Mouse (Mus musculus) limb, embryonic 12.5 days (tissue): ENCODE data around the gene Hexim1. TPM values are rescaled to one million over a fixed set of nuclear protein-coding genes. Genes with fewer than 3 reads are reported as not detected.

Source experiments
- ATAC-seq: fragments of 200-750 bp; cut with Nextera tagmentation; 2 replicates; pipeline ENCODE4 v1.8.0; 2017; ENCODE audit warnings: low read depth, moderate TSS enrichment; ENCODE audit not compliant: insufficient number of reproducible peaks, insufficient read depth, low FRiP score, low TSS enrichment
- H3K27ac ChIP-seq: fragments of 300-500 bp; sonication (generic); 2 replicates; pipeline ENCODE4 v1.5.1; 2016; ENCODE audit warnings: mild to moderate bottlenecking, moderate library complexity
- H3K27me3 ChIP-seq: fragments of 300-500 bp; sonication (generic); 2 replicates; pipeline ENCODE4 v1.6.1; 2016; ENCODE audit warnings: mild to moderate bottlenecking, moderate library complexity
- H3K36me3 ChIP-seq: fragments of 300-500 bp; sonication (generic); 2 replicates; pipeline ENCODE4 v1.6.1; 2016; ENCODE audit warnings: mild to moderate bottlenecking, moderate library complexity
- H3K4me1 ChIP-seq: fragments of 300-500 bp; sonication (generic); replicated peaks from 2 replicates; pipeline ENCODE4 v1.6.1; 2016
- H3K4me2 ChIP-seq: fragments of 300-500 bp; sonication (generic); 2 replicates; pipeline ENCODE4 v1.6.1; 2016; ENCODE audit warnings: mild to moderate bottlenecking, moderate library complexity
- H3K4me3 ChIP-seq: fragments of 300-500 bp; sonication (generic); replicated peaks from 2 replicates; pipeline ENCODE4 v1.5.1; 2016; ENCODE audit warnings: mild to moderate bottlenecking
- H3K9ac ChIP-seq: fragments of 300-500 bp; sonication (generic); replicated peaks from 2 replicates; pipeline ENCODE4 v1.6.1; 2016; ENCODE audit warnings: mild to moderate bottlenecking, moderate library complexity
- H3K9me3 ChIP-seq: fragments of 300-500 bp; sonication (generic); 2 replicates; pipeline ENCODE4 v1.6.1; 2016; ENCODE audit warnings: mild to moderate bottlenecking, moderate library complexity
- whole genome bisulfite sequencing: fragments of 180-500 bp; shearing (Covaris S2); methylation state at CpG from one replicate; pipeline ENCODE4 v1.1.7; 2016; 5-methylcytosine and 5-hydroxymethylcytosine counted together
- polyA plus RNA-seq: library from polyadenylated mRNA; unstranded; fragments of >200 nt; fragmentation: Nextera tagmentation; extraction: Ambion mirVana; gene quantifications from 2 replicates; pipeline ENCODE4 v1.2.1, GENCODE M21; 2016

Gene Hexim1
- polyA plus RNA-seq, 1 experiment from 2014 or later: 3.9 TPM

DNA sequence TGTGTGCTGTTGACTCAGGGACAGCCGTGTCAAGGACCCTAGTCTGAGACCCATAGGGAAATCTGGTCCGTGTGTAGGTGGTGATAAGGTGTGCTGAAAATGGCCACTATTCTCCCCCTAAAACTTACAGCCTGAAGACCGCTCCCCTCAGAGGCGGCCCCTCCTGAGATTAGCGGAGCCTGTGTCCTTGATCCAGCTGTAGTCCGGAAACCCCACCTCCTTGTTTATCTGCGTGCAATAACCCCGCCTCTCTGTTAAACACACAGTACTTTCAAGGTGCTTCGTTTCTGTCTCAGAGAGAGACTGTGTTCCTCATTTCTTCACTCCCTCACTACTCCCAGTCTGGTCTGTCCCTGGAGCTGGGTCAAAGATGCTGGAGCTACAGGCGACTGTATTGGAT, 48.4 kb downstream of the Hexim1 start:
- no peaks in the 10 kb centered on the region for H3K9me3 ChIP-seq
- no peaks in the 10 kb centered on the region for H3K36me3 ChIP-seq
- H3K9ac ChIP-seq: no peak overlapping the region
- H3K4me3 ChIP-seq: no peak overlapping the region
- WGBS: 24% methylated on average over 10 of the region's 10 CpGs
- H3K4me2 ChIP-seq: no peak overlapping the region
- no peak for ATAC-seq
- peaks cover 26% of the 10 kb centered on the region for H3K27me3 ChIP-seq
- no peaks in the 10 kb centered on the region for H3K4me1 ChIP-seq
- no peak overlapping the region for H3K27ac ChIP-seq

GRCm38 (mm10) chr11:103168690-103169390, 52.8 kb downstream of the Hexim1 start:
- Histone ChIP-seq H3K4me1 (peaks cover 12% of the 10 kb centered on the region), H3K9ac (no peak overlapping the region), H3K9me3 (no peaks in the 10 kb centered on the region), H3K27me3 (peaks cover 71% of the 10 kb centered on the region), H3K4me3 (no peak overlapping the region), H3K4me2 (no peak overlapping the region), H3K36me3 (no peaks in the 10 kb centered on the region), H3K27ac (no peak overlapping the region)
- no peak for ATAC-seq
- 29% methylated on average over 9 of the region's 9 CpGs for WGBS

Other genes with a start within 250 kb of the Hexim1 start
- gene Eftud2, start 235.2 kb upstream of the Hexim1 start, polyA plus RNA-seq: 260 and 269 TPM in 2 replicates
- gene Ccdc103, start 235.0 kb upstream of the Hexim1 start, polyA plus RNA-seq: 0.99 and 1.1 TPM in 2 replicates
- not detected in 2 replicates for gene Fam187a, start 231.1 kb upstream of the Hexim1 start, polyA plus RNA-seq
- gene Gfap, start 215.3 kb upstream of the Hexim1 start, polyA plus RNA-seq: 0.25 and 0.41 TPM in 2 replicates
- gene Kif18b, start 191.1 kb upstream of the Hexim1 start, polyA plus RNA-seq: 10.3 and 13.1 TPM in 2 replicates
- 1.3 and 1.6 TPM in 2 replicates for gene C1ql1, start 169.5 kb upstream of the Hexim1 start, polyA plus RNA-seq
- 53.6 and 53.7 TPM in 2 replicates for gene Nmt1, start 88.0 kb upstream of the Hexim1 start, polyA plus RNA-seq
- gene Dcakd, start 87.9 kb upstream of the Hexim1 start, polyA plus RNA-seq: 167 and 192 TPM in 2 replicates
- gene Plcd3, start 14.6 kb upstream of the Hexim1 start, polyA plus RNA-seq: 2.9 and 3.6 TPM in 2 replicates
- gene Acbd4, start 14.5 kb upstream of the Hexim1 start, polyA plus RNA-seq: 8.1 and 11.9 TPM in 2 replicates
- 12.8 and 13.2 TPM in 2 replicates for gene Hexim2, start 16.2 kb downstream of the Hexim1 start, polyA plus RNA-seq
- 0.78 and 1.4 TPM in 2 replicates for gene Fmnl1, start 54.9 kb downstream of the Hexim1 start, polyA plus RNA-seq
- 0.50 and 0.74 TPM in 2 replicates for gene 1700023F06Rik, start 92.3 kb downstream of the Hexim1 start, polyA plus RNA-seq
- not detected in 2 replicates for gene Spata32, start 102.2 kb downstream of the Hexim1 start, polyA plus RNA-seq
- gene Map3k14, start 151.2 kb downstream of the Hexim1 start, polyA plus RNA-seq: 4.2 and 4.7 TPM in 2 replicates
- gene Arhgap27, start 247.5 kb downstream of the Hexim1 start, polyA plus RNA-seq: 4.8 and 7.1 TPM in 2 replicates